Comparison of ENCODE assay signal across 20 mouse cellular contexts in the genomic region with DNA sequence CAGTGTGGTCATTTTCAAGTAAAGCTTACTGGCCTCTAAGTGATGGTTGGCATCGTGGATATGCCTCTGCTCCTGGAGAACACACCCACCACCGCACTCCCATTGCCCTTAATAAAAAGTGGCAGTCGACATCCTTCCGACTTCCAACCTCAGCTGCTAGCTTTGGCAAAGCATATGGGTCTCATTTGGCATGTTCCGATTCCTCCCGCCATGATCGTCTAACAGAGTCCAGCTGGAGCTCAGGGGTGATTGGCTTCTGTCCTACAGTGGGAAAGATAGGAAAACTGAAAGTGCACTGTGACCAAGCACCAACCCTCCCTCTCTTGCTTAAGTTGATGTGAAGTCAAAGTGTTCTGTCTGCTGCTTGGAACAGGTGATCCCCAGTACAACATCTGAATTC.
DNase-seq lines count a peak whose midpoint lies in the region; ATAC-seq and TF ChIP-seq lines count a peak whose summit lies in the region.
"Had no signal": no experiment of that assay in that cellular context is flagged by ENCODE, and none has a peak within 500 bp of the region (broad histone marks: within the 10 kb centered on the region; RNA-seq: fewer than 3 reads in every experiment).

No protein-coding gene starts in this region.

- H3K4me2 ChIP-seq in hindbrain, embryonic 16.5 days (ENCODE audit: low read length): no peak overlapping the region
- H3K4me2 ChIP-seq in hindbrain, embryonic 11.5 days (replicated peaks; ENCODE audit: low read depth, low read length): no peak overlapping the region
- no peak overlapping the region for H3K4me2 ChIP-seq in midbrain, postnatal 0 days (ENCODE audit: low read depth, low read length, poor library complexity, severe bottlenecking)
- H3K4me2 ChIP-seq in midbrain, embryonic 16.5 days (ENCODE audit: low read length): no peak overlapping the region
- H3K4me2 ChIP-seq in intestine, postnatal 0 days (replicated peaks; ENCODE audit: low read depth): no peak overlapping the region
- H3K4me2 ChIP-seq: heart, embryonic 11.5 days; heart, embryonic 15.5 days had no signal

- peak; percentile 70 to 77 for DNase-seq in cerebellum, postnatal 14 days
- no peak for DNase-seq in cerebellum, adult 2 months
- no peak for DNase-seq in hindbrain, embryonic 11.5 days (ENCODE audit: low spot score)
- DNase-seq in midbrain, postnatal 0 days (ENCODE audit: low spot score): peak; percentile 68
- no peak for DNase-seq in kidney, adult 18-20 months
- DNase-seq: adrenal gland, postnatal 14 days; cerebellum, adult 18-20 months; cerebellum, postnatal 25 days; gastrocnemius, adult 2 months; gastrocnemius, postnatal 25 days; heart, postnatal 14 days; kidney, adult 9 months had no signal

- H3K4me3 ChIP-seq in cerebellum, adult 2 months (replicated peaks; ENCODE audit: insufficient read depth, low read depth, low read length): no peak overlapping the region
- no peak overlapping the region for H3K4me3 ChIP-seq in hindbrain, embryonic 16.5 days (ENCODE audit: low read length)
- no peak overlapping the region for H3K4me3 ChIP-seq in hindbrain, embryonic 11.5 days (ENCODE audit: low read depth, low read length)
- H3K4me3 ChIP-seq in midbrain, postnatal 0 days (ENCODE audit: low read depth, low read length): no peak overlapping the region
- H3K4me3 ChIP-seq in midbrain, embryonic 16.5 days (ENCODE audit: low read depth, low read length): no peak overlapping the region
- no peak overlapping the region for H3K4me3 ChIP-seq in intestine, postnatal 0 days (ENCODE audit: low read depth, low read length)
- H3K4me3 ChIP-seq: gastrocnemius, adult 2 months; heart, embryonic 15.5 days had no signal

- 5% methylated on average over 7 of the region's 7 CpGs for WGBS in cerebellum, adult 2 months
- 58% methylated on average over 7 of the region's 7 CpGs for WGBS in hindbrain, embryonic 16.5 days
- WGBS in hindbrain, embryonic 11.5 days: 73% methylated on average over 7 of the region's 7 CpGs
- 84% methylated on average over 7 of the region's 7 CpGs for WGBS in midbrain, postnatal 0 days
- 83% methylated on average over 7 of the region's 7 CpGs for WGBS in midbrain, embryonic 16.5 days
- WGBS in intestine, postnatal 0 days: 80% methylated on average over 7 of the region's 7 CpGs

- H3K4me1 ChIP-seq in cerebellum, adult 2 months (ENCODE audit: control insufficient read depth, insufficient read depth, low read length): no peaks in the 10 kb centered on the region
- peaks cover 2% of the 10 kb centered on the region; the same call in 1 of the 2 replicates for H3K4me1 ChIP-seq in hindbrain, embryonic 16.5 days (ENCODE audit: control insufficient read depth, insufficient read depth, low read depth, low read length)
- H3K4me1 ChIP-seq in hindbrain, embryonic 11.5 days (replicated peaks; ENCODE audit: control insufficient read depth, insufficient read depth, low read length): no peaks in the 10 kb centered on the region
- no peaks in the 10 kb centered on the region for H3K4me1 ChIP-seq in midbrain, postnatal 0 days (ENCODE audit: insufficient read depth, low read length)
- H3K4me1 ChIP-seq in midbrain, embryonic 16.5 days (ENCODE audit: control insufficient read depth, insufficient read depth, low read length): no peaks in the 10 kb centered on the region
- H3K4me1 ChIP-seq in intestine, postnatal 0 days (replicated peaks; ENCODE audit: control insufficient read depth, insufficient read depth, low read length): no peaks in the 10 kb centered on the region
- H3K4me1 ChIP-seq: heart, embryonic 15.5 days had no signal

- ATAC-seq in hindbrain, embryonic 16.5 days: peak; percentile 35; the same call in 1 of the 2 replicates
- no peak for ATAC-seq in hindbrain, embryonic 11.5 days (ENCODE audit: low FRiP score)
- no peak for ATAC-seq in midbrain, postnatal 0 days (ENCODE audit: low FRiP score)
- no peak for ATAC-seq in midbrain, embryonic 16.5 days
- no peak for ATAC-seq in intestine, postnatal 0 days
- ATAC-seq: activated CD4-positive, CD25-positive, alpha-beta regulatory T cell, adult 4 months; forebrain, embryonic 14.5 days; intestine, embryonic 16.5 days had no signal

- no peaks in the 10 kb centered on the region for H3K9me3 ChIP-seq in hindbrain, embryonic 16.5 days (ENCODE audit: control insufficient read depth, low read length)
- no peaks in the 10 kb centered on the region for H3K9me3 ChIP-seq in hindbrain, embryonic 11.5 days (ENCODE audit: control insufficient read depth, low read length)
- no peaks in the 10 kb centered on the region for H3K9me3 ChIP-seq in midbrain, postnatal 0 days (ENCODE audit: low read length)
- no peaks in the 10 kb centered on the region for H3K9me3 ChIP-seq in midbrain, embryonic 16.5 days (replicated peaks; ENCODE audit: control insufficient read depth, low read length, poor library complexity, severe bottlenecking)
- no peaks in the 10 kb centered on the region for H3K9me3 ChIP-seq in intestine, postnatal 0 days (ENCODE audit: control insufficient read depth)
- H3K9me3 ChIP-seq: heart, embryonic 15.5 days had no signal

- TF ChIP-seq CTCF in cerebellum, adult 2 months (IDR thresholded peaks at IDR 0.05; ENCODE audit: borderline replicate concordance, insufficient read depth, low read depth, low read length): no peak
- TF ChIP-seq CTCF in midbrain, postnatal 0 days (IDR thresholded peaks at IDR 0.05): no peak
- no peak for TF ChIP-seq CTCF in intestine, postnatal 0 days (IDR thresholded peaks at IDR 0.05; ENCODE audit: low read depth)

- no peaks in the 10 kb centered on the region for H3K36me3 ChIP-seq in hindbrain, embryonic 16.5 days (ENCODE audit: control insufficient read depth, insufficient read depth, low read length)
- H3K36me3 ChIP-seq in hindbrain, embryonic 11.5 days (ENCODE audit: control insufficient read depth, insufficient read depth, low read length): no peaks in the 10 kb centered on the region
- H3K36me3 ChIP-seq in midbrain, postnatal 0 days (ENCODE audit: insufficient read depth, low read length): no peaks in the 10 kb centered on the region
- H3K36me3 ChIP-seq in midbrain, embryonic 16.5 days (ENCODE audit: control insufficient read depth, insufficient read depth, low read length): no peaks in the 10 kb centered on the region
- H3K36me3 ChIP-seq in intestine, postnatal 0 days (ENCODE audit: control insufficient read depth, insufficient read depth): no peaks in the 10 kb centered on the region
- H3K36me3 ChIP-seq: heart, embryonic 15.5 days had no signal

- no peak overlapping the region for H3K27ac ChIP-seq in cerebellum, adult 2 months (ENCODE audit: insufficient read depth, low read length)
- no peak overlapping the region for H3K27ac ChIP-seq in hindbrain, embryonic 16.5 days (ENCODE audit: low read depth, low read length)
- no peak overlapping the region for H3K27ac ChIP-seq in hindbrain, embryonic 11.5 days (ENCODE audit: low read depth, low read length)
- no peak overlapping the region for H3K27ac ChIP-seq in midbrain, postnatal 0 days (ENCODE audit: low read depth, low read length)
- no peak overlapping the region for H3K27ac ChIP-seq in midbrain, embryonic 16.5 days (ENCODE audit: low read length)
- no peak overlapping the region for H3K27ac ChIP-seq in intestine, postnatal 0 days (ENCODE audit: low read depth, low read length)
- H3K27ac ChIP-seq: gastrocnemius, adult 2 months; heart, embryonic 15.5 days had no signal

- no peak for TF ChIP-seq POLR2A in cerebellum, adult 2 months (IDR thresholded peaks at IDR 0.05; ENCODE audit: borderline replicate concordance, insufficient read depth, low read length)

- no peaks in the 10 kb centered on the region; the same call in 1 of the 2 replicates for H3K27me3 ChIP-seq in cerebellum, adult 2 months (ENCODE audit: control insufficient read depth, insufficient read depth, low read length)
- H3K27me3 ChIP-seq in hindbrain, embryonic 16.5 days (replicated peaks; ENCODE audit: control insufficient read depth, insufficient read depth, low read length): no peaks in the 10 kb centered on the region
- H3K27me3 ChIP-seq in hindbrain, embryonic 11.5 days (ENCODE audit: control insufficient read depth, insufficient read depth, low read length): no peaks in the 10 kb centered on the region
- H3K27me3 ChIP-seq in midbrain, postnatal 0 days (ENCODE audit: insufficient read depth, low read length): no peaks in the 10 kb centered on the region
- no peaks in the 10 kb centered on the region for H3K27me3 ChIP-seq in midbrain, embryonic 16.5 days (ENCODE audit: control insufficient read depth, insufficient read depth, low read depth, low read length)
- no peaks in the 10 kb centered on the region for H3K27me3 ChIP-seq in intestine, postnatal 0 days (replicated peaks; ENCODE audit: control insufficient read depth, insufficient read depth, low read length)
- H3K27me3 ChIP-seq: heart, embryonic 15.5 days had no signal

- no peak overlapping the region for H3K9ac ChIP-seq in hindbrain, embryonic 16.5 days (ENCODE audit: low read depth, low read length)
- H3K9ac ChIP-seq in hindbrain, embryonic 11.5 days (ENCODE audit: low read depth, low read length): no peak overlapping the region
- H3K9ac ChIP-seq in midbrain, postnatal 0 days (replicated peaks; ENCODE audit: low read length, poor library complexity, severe bottlenecking): no peak overlapping the region
- no peak overlapping the region for H3K9ac ChIP-seq in midbrain, embryonic 16.5 days (ENCODE audit: low read depth, low read length)
- no peak overlapping the region for H3K9ac ChIP-seq in intestine, postnatal 0 days (ENCODE audit: low read depth, low read length)
- H3K9ac ChIP-seq: heart, embryonic 15.5 days had no signal

Comparison
In these comparisons a context has a peak if more than half of its experiments do, and no peak if none do; other contexts are left out.
1. DNase-seq: peak in cerebellum, postnatal 14 days (2 of 2) and midbrain, postnatal 0 days (single experiment); none in cerebellum, adult 2 months (0 of 2), hindbrain, embryonic 11.5 days (single experiment) and kidney, adult 18-20 months (single experiment).